Mouse (Mus musculus) layer of hippocampus, adult 11-12 months (tissue): ENCODE measurements around the gene Snx21.

Source experiments
- DNase-seq: peaks from one replicate; pipeline ENCODE4 v3.0.0; 2022; ENCODE audit warnings: low spot score

Gene Snx21

GRCm38 (mm10) chr2:164829090-164829489, 43.5 kb downstream of the Snx21 start:
- DNase-seq: no peak

GRCm38 (mm10) chr2:164831029-164831428, 45.4 kb downstream of the Snx21 start:
- DNase-seq: no peak

- DNase-seq: no peak
These were observed 46.6 kb downstream of the Snx21 start for GRCm38 (mm10) chr2:164832032-164832747.

- peak; percentile 84 for DNase-seq
These were observed 47.2 kb downstream of the Snx21 start, which contains the start of gene Ctsa for GRCm38 (mm10) chr2:164832748-164833301. Gene Ctsa (plus strand): TSS chr2:164832873.

- DNase-seq: peak; percentile 97
These were observed 47.8 kb downstream of the Snx21 start, which contains the start of gene Neurl2 for GRCm38 (mm10) chr2:164833314-164833959. Gene Neurl2 (minus strand): TSS chr2:164833456.

- DNase-seq: no peak
These were observed 48.9 kb downstream of the Snx21 start for GRCm38 (mm10) chr2:164834531-164834930.

GRCm38 (mm10) chr2:164835164-164835563, 49.5 kb downstream of the Snx21 start:
- no peak for DNase-seq
